Mouse (Mus musculus) left cerebral cortex, postnatal 10 days (tissue): Measurements from ENCODE around the gene Tmem232. TPM values are rescaled to one million over a fixed set of nuclear protein-coding genes. Genes with fewer than 3 reads are reported as not detected.
"Not testable (repeated sequence)": the region's sequence is repeated elsewhere in the genome, so short reads cannot be mapped to it uniquely, and the experiment has no call there.

Source experiments
- DNase-seq, 2 experiments: peaks; one replicate each; pipeline ENCODE4 v3.0.0; 2021 to 2022; ENCODE audit warnings: low spot score in 2 of 2, mixed read lengths in 1 of 2; ENCODE audit errors: extremely low spot score in 1 of 2
- intact Hi-C: fragments of 180-260 bp; cut with DNase I; formaldehyde crosslinking; loops from one replicate; pipeline ENCODE4 v1.15.1; 2025
- total RNA-seq, 2 experiments: library from RNA; stranded (reverse); gene quantifications; 2 replicates each; pipeline ENCODE4 v1.2.3; 2021

The Tmem232 gene
- total RNA-seq, 2 experiments from 2014 or later, result 1.3 to 2.0 TPM

DNA sequence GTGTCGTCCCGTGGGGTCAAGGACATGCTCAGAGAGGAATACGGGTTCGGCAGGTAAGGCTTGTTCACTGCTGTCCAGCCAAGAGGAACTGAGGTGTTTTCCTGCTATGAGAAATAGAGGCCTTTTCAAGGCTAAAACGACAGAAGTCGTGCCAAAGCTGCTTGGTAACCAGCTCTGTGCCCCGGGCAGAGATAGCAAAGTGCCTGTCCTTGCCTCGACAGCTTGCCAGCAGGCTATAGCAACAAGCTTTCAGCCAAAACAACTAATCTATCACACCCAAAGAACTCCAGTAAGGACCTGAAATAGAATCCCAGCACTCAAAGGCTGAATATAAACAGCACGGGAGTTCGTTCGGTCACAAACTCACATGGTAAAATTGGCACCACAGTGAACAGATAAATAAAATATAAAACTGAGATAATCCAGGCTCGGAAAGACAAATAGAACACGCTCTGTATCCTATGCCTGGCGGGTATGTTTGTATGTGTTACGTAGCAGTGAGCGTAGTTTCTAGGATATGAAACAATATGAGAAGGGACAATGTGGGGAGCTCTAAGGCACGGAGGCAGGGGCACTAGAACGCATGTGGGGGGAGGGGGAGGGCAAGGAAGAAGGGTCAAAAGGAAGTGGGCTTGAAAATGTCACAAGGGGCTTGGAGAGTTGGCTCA, 8.2 kb upstream of the Tmem232 start:
- intact Hi-C loops, result no loop called here
- DNase-seq, result no peak

DNA sequence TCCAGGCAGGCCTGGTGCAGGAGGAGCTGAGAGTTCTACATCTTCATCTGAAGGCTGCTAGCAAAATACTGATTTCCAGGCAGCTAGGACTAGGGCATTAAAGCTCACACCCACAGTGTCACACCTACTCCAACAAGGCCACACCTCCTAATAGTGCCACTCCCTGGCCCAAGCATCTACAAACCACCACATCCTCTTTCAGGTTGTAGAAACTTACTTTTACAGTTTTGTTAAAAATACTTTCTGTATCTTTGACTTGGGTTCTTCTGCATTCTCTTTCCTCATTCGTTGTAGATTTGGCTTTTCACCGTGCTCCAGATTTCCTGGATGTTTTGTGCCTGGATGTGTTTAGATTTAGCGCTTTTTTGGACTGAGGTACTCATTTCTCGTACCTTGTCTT, 5.6 kb upstream of the Tmem232 start:
- intact Hi-C loops, DNase-seq: not testable (repeated sequence)

DNA sequence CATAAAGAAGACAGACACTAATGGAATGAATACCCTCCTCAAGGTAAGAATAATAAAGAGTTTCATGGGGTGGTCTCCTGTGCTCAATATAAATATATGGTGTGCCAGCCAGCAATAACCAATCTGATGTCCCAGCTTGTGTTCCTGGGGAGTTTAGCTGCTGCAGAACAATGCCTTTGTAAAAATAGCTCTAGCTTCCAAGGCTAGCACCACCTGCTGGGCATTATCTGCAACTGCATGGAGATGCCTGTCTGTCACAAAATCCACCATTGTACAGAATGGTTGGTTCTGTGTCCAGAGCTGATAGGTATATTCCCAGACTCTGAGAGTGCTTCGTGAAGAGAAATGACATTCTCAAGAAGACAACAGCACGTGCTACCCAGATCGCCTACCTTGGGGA, 4.4 kb downstream of the Tmem232 start:
- no peak for DNase-seq
- intact Hi-C loops, result no loop called here

DNA sequence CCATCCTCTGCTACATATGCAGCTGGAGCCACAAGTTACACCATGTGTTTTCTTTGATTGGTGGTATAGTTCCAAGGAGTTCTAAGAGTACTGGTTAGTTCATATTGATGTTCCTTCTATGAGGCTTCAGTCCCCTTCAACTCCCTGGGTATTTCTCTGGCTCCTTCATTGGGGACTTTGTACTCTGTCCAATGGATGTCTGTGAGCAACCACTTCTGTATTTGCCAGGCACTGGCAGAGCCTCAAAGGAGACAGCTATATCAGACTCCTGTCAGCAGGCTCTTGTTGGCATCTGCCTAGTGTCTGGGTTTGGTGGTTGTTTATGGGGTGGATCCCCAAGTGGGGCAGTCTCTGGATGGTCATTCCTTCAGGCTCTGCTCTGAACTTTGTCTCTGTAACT, 8.2 kb downstream of the Tmem232 start:
- intact Hi-C loops, DNase-seq: not testable (repeated sequence)

DNA sequence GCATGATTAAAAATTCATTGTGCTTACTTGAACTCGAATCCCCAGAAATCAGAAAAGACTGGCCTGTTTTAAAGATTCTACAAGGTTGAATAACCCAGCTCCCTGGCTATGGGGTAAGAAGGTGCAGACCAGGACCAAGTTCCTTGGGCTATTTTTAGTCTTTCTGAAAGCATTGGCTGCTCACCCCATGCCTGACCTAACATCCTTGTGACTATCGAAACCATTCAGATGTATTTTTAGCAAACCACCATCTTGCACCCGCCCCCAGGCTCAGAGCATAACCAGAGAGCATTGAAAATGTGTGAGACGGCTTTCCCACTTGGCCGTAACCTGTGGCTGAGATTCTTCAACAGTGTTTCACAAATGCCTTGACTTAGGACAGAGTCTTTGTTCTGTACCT, 13.1 kb downstream of the Tmem232 start:
- no peak for DNase-seq
- intact Hi-C loops, result no loop called here

DNA sequence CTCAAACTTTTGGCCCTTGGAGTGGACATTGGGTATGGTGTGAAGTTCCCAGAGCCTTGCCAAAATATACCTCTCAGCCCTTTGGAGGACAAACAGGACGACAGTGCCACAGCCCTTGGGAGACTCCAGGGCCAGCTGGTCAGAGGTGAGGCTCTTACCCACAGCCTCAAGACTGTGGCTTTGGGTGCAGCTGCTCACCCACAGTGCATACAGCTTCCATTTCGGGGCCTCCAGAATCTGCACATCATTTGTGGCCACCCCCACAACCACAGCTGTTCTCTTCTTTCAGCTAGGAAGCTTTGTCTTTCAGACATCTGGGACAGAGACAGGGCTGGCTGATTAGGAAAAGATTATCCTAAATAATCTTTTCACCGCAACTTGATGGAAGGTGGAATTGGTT, 27.1 kb downstream of the Tmem232 start:
- intact Hi-C loops, result no loop called here

DNA sequence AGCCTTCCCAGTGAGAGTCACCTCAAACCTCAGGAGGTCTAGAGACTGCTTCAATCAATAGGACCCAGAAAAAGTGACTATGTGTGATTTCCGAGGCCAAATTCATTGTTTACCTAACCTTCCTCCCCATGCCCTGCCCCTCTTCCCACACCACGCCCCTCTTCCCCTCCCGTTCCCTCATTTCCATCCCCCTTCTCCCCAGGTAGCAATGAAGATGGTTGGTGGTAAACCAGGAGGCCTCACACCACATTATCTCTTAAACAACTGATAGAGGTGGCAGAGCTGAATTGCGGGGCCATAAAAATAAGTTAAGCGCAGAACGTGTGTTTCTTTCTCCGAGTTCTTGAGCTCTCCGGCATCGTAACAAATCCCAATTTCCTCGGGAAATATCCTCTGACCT, 55.9 kb downstream of the Tmem232 start:
- intact Hi-C loops, result no loop called here

More for the DNA sequence above, 27.1 kb downstream of the Tmem232 start:
- DNase-seq, result no peak

DNA sequence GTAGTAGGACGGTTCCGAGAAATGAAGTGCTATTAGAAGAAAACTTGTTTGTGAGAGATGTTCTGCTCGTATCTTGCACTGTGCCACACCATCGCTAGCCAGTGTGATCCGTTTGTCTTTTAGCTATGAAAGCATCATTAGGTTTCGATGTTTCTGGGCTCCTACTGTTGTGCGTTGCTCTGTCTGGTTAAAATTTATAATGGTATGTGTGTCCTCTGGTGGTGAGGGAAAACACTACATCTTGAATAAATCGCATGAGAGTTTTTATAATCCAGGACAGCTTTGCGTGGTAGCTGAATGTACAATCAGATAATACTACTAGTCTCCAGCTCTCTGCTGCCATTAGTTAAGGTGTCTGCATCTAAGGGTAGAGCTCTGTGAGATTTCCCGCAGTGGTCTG, 63.8 kb downstream of the Tmem232 start:
- no peak for DNase-seq
- intact Hi-C loops, result no loop called here

More for the DNA sequence above, 55.9 kb downstream of the Tmem232 start:
- DNase-seq, result no peak

DNA sequence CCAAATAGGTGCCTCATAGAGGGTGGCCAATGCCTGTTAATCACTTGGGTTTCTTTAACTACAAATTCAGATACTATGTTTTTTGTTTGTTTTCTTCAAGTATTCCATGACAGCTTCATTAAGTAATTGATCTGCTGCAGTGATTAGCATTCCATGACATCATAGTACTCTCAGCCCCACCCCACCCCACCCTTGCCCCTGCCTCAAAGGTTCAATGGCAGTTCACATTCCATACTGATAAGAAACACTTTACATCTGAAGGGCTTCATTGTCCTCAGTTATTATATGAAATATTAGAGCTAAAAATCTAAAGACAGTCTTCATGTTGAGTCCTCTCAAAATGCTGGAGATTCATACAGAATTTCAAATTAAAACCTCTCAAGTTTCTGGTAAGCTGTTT, 89.8 kb downstream of the Tmem232 start:
- no peak for DNase-seq
- intact Hi-C loops, result loop anchor here (2.0 kb wide), 1 partner anchor 38 kb away; no protein-coding TSS in a partner anchor

DNA sequence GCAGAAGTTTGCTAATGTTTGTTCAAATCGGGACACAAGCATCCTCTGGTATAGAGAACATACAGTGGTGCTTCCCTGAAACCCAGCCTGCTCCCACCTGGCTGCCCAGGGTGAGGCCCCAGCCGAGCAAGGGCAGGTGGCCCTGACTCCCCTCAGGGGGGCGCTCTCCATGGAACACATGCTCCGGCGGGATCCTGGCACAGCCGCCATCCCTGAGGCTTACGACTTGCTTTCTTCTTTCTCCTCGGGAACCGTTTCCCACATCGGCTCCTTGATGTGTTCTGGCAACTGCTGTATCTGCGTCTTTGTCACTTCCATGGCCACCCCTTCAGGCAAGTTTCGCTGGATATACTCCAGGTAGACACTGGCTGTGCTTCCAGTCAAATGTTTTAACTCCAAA, 102.7 kb downstream of the Tmem232 start:
- intact Hi-C loops, result not testable (repeated sequence)

DNA sequence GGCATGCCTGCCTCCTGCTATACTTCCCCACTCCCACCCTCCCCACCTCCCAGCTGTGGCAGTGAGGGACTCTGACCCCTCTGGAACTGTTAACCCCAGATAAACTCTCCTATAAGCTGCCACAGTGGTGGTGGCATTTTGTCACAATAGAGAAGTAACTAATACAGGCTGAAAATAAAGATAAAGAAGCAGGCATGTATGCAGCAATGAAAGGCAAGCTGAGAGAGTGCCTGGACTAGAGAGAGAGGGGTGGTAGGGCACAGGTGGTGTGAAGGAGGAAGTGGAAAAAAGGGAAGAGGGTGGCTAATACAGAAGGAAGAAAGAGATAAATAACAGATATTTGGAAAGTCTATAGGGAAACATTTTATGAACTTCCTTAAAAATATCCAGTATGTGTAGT, 121.5 kb downstream of the Tmem232 start:
- intact Hi-C loops, result no loop called here
- no peak for DNase-seq

More for the DNA sequence above, 102.7 kb downstream of the Tmem232 start:
- not testable (repeated sequence) for DNase-seq

DNA sequence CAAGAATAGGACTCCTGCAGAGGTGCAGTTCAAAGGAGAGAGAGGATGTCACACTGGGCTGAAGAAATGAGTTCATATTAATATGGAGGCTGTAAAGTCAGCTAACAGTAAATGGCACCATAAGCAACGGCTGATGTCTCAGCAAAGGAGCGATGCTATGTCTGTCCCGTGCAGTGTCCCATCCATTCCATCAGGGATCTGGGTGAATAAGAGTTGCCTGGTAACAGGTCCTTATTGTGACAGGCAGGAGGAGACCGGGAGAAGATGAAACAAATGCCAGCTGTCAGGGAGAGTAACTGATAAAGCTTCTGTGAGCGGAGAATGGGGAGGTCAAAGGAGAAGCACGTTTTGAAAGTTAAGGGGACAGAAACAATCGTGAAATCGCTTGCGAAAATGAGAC, 135.3 kb downstream of the Tmem232 start:
- intact Hi-C loops, result no loop called here
- DNase-seq, result no peak

DNA sequence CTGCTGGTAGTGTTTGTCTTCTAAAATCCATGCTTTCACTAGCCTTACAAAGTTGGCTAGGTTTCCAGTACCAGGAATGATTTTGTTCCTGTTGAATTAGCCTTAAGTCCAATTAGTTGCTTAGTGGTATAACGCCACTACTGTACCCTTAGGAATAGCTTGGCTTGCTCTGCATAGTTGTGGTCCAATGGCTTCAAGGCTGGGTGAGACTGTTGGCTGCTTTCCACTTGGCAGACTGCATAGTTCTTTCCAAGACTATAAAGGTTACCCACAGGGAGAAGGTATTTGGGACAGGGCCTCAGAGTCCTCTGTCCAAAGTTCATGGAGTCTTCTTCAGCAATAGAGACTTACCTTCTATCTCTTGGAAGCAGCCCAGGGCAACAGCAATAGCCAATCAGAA, 139.7 kb downstream of the Tmem232 start:
- DNase-seq, result no peak

DNA sequence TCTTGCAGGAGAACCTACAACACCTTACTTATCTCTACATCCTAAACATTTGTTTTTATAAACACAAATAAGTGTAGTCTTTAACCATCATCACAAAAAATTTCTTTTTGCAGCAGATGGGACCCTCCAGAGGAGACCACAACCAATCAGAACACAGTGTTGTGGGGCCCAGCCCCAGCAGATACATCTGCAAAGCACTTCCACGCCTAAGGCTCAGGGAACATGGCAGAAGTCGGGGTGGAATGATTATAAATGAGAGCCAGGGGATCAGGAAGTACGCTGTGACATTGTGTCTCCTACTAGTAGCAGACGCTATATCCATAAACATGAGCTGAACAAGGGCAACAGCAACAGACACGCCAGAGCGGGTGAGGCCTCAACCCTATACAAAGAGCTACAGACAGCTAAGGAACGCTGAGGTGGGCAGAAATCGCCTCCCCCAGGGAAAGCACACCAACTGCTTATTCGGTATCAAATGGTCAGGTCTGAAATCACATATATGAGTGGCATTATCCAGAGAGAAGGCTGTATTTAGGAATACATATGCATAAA, 156.1 kb downstream of the Tmem232 start:
- no peak for DNase-seq
- intact Hi-C loops, result no loop called here

More for the DNA sequence above, 139.7 kb downstream of the Tmem232 start:
- intact Hi-C loops, result no loop called here

DNA sequence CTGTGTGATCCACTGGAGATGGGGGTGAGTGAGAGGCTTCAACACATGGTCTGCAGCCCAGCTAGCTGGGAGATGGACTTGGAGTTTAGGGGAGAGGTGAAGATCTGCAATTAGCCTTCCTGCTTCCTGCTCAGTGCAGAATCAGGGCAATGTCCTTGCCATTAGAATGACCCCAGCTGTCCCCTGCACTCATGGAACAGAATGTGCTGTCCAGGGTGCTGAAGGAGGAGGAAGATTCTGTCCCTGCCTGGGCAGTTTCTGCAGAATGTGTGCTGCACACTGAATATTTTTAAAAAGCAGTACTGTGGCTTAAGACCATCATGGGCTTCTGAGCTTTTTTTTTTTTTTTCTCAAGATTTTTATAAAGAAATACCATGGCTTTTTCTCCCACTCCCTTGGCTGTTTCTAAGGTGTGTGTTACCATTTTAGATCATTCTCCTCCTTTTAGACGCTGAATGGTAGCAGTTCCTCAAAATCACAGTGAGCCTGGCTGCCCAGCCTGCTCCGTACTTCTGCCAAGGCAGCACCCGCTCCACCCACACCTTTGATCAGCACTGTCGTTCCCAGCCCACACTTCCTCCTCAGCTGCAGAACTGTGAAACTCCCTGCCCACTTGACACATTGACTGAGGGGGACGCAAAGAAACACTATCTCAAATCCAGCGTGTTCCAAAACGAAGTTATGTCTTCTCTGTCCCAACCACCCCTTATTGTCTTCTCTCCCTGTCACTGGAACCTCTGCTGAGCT, 170.4 kb downstream of the Tmem232 start:
- intact Hi-C loops, result no loop called here
- DNase-seq, result peak; percentile 56 to 76

DNA sequence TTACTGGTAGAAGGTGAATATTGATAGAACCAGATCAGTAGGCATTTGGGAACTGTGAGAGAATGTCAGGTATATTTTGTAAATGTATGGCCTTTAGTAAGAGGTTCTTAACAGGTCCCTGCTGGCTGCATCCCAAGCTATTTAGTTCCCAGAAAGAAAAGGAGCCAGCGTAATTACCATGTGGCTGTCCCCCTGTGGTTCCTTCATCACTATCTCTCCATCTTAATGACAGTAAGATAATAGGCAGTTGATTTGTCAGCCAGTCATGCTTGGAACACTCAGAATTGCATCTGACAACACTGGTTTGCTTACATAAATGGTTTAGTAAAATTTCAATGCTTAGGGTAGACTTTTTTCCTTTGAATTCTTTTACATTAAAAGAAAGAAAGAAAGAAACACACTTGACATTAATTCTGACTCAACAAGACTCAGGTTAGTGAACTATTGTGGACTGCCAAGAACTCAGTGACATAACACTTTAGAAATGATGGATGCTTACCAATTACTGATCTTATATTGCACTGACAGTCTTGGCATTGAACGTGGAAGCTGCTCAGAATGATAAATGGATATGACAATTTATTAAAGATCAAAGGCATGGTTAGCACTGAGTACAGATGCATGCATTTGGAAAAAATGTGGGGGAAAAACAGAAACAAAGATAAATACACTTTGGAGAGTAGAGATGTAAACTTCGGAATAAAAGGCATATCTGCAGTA, 174.9 kb downstream of the Tmem232 start:
- DNase-seq, result no peak
- intact Hi-C loops, result no loop called here

DNA sequence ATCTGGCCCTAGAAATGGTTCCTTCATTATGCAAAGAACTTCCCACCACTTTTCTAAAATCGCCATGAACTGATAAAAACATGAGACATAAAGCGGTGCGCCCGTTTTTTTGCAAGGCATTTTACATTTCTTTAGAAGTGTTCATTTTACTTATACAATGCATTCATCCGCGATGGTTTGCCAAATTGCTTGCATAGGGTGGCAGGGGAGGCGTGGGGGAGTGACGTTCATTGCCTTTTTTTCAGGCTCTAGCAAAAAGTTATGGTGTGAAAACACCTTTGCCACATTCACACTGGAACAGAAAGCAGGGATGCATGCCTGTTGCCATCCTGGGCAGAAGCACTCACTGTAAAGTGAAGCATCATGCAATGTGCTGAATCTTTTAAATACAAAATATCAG, 188.7 kb downstream of the Tmem232 start:
- intact Hi-C loops, result no loop called here

DNA sequence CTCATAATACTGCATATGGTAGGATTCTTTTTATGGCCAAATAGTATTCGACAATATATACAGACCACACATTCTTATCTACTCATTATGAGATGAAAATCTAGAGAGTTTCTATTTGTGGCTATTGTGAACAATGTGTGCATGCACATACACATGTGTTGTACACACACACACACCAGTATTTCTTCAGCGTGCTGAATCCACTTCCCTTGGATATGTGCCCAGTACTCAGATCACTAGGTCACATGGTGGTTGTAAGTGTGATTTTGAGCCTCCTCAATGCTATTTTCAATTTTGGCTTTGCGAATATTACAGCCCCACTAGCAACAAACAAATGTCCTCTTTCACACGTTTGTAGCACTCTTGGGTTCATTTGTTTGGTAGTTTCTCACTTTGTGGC, 200.6 kb downstream of the Tmem232 start:
- intact Hi-C loops, result no loop called here
- DNase-seq, result no peak

More for the DNA sequence above, 188.7 kb downstream of the Tmem232 start:
- DNase-seq, result no peak

DNA sequence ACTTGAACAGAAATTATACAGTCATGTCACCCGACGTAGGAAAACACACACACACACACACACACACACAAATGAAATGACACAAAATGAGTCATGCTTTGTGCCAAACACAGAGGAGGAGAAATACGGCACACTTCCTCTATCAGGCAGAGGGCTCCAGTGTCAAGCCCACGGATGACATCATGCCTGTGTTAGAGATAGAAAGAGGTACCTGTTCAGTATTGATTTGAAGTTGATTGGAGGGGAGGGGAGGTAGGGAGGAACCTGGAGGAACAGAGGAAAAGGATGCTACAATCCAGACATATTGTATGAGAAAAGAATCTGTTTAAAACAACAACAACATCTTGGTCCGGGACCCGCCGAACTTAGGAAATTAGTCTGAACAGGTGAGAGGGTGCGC, 209.8 kb downstream of the Tmem232 start:
- DNase-seq, result no peak
- intact Hi-C loops, result no loop called here
